Mouse (Mus musculus) bone marrow macrophage, adult 2 months (primary cell): ENCODE data around the gene Coq5.

Experiments used
- CTCF ChIP-seq: IDR thresholded peaks from 2 replicates; pipeline ENCODE4 v1.5.1; 2012; ENCODE audit warnings: low read depth, mild to moderate bottlenecking, low read length, moderate library complexity
- POLR2A ChIP-seq: IDR thresholded peaks from 2 replicates; pipeline ENCODE4 v1.6.1; 2012; ENCODE audit warnings: mild to moderate bottlenecking, low read depth, low read length, borderline replicate concordance

DNA sequence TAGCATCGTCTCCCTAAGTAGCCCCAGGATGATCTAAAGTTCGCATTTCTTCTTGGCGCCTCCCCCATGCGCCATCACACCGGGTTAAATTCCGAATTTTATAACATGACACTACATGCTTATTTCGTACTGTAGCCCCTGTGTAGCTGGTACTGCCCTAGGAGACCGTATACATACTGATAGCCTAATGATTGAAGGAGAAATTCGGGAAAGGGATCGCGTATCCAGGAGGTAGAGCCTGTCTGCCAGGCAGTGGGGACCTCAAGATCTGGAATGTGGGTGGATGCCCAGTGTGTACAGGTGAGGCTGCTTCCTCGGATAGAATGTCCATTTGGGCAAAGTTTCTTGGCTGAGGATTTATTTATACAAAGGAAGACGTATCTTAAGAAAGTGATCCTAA lies 22.1 kb downstream of the Coq5 start:
- no peak for TF ChIP-seq CTCF
- no peak for TF ChIP-seq POLR2A
